Mouse (Mus musculus) erythroblast, adult 5-6 weeks (primary cell): ENCODE data around the gene Pum1. TPM values are rescaled to one million over a fixed set of nuclear protein-coding genes. Genes with fewer than 3 reads are reported as not detected.

ENCODE experiments used
- ATAC-seq: replicated peaks from 2 replicates; pipeline ENCODE4 v1.8.0; 2016; ENCODE audit warnings: moderate number of reproducible peaks, mild to moderate bottlenecking, moderate TSS enrichment, inconsistent platforms; ENCODE audit not compliant: poor library complexity, low FRiP score, severe bottlenecking
- total RNA-seq, 2 experiments: library from RNA; stranded (forward) in 1 of 2; stranded (reverse) in 1 of 2; fragments of 150-400 nt in 1 of 2; fragments of 200-764, 138-1000 nt in 1 of 2; gene quantifications; 2 replicates each; pipeline versions ENCODE4 v1.2.3 to v1.2.4; 2015 to 2017; ENCODE audit warnings: low replicate concordance in 2 of 2

Gene Pum1
- total RNA-seq, 2 experiments from 2014 or later = 166 to 245 TPM

DNA sequence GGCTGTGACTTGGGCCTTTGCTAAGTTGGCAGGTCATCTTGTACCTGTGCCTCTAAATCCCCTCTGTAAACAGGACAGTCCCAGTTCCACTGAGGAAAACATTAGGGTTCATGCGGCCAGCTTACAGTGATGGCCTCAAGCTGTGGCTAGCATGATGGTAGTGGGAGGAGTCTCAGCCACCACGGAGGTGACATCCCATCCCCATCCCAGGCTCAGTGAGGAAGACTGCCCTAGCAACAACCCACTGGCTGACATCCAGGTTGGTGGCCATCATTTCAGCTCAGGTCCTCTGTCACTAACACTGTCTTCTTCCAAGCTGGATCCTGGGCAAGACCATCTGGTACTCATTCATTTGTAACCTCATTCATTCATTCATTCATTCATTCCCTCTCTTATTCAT lies 141.2 kb downstream of the Pum1 start:
- ATAC-seq = no peak

DNA sequence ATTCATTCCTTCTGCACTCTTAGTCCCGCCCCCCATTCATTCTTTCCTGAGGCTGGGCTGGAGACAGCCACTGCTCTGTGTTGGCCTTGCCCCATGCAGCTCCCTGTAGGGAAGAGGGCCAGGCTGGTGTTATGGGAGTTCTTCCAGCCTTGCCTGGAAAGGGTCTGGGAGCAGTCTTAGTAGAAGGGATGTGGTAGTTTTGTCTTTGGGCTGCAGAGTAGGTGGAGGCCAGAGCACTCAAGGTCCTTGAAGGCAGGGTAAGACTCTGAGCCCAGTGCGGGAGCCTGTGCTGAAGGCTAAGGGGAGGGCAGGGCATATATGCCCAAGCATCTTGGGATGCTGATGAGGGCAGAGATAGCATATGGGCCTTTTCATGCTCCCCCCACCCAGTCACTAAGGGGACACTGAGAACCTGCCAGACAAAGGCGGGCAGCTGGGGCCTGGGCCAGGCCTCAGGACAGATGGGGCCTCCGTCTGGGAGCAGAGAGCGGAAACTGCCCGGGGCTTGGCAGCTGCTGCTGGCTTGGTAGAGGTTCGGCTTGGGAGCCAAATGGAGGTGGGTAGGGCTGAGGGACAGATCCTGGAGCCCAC lies 141.7 kb downstream of the Pum1 start:
- ATAC-seq = no peak

DNA sequence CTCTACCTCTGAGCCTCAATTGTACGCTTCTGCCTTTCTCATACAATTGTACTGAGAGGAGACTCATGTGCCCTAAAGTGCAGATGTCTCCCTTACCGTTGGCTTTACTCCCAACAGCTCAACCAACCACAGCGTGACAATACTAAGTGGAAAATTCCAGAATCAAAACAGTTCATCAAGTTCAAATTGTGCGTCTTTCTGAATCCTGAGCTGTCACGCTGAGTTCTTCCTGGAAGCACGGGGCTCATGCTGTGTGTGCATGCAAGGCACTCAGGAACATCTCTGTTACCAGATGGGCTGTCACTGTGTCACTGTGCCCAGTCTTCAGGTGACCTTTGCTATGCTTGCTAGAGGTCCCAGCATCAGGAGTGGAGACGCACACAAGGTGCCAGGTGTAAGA lies 142.6 kb downstream of the Pum1 start:
- ATAC-seq = no peak

DNA sequence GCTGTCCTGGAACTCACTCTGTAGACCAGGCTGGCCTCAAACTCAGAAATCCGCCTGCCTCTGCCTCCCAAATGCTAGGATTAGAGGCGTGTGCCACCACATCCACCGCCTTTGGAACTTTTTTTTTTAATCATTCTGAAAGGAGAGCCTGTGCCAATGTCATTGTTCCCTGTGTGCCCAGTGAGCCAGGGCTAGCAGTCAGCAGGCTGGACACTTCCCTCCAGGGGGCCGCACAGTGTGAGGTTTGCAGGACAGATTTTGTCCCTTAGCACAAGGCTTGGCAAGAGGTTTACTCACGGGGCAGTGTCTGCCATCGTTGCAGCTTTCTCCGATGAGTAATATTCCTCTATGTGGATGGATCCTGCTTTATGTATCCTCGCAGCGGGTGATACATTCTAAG lies 143.6 kb downstream of the Pum1 start:
- no peak for ATAC-seq

DNA sequence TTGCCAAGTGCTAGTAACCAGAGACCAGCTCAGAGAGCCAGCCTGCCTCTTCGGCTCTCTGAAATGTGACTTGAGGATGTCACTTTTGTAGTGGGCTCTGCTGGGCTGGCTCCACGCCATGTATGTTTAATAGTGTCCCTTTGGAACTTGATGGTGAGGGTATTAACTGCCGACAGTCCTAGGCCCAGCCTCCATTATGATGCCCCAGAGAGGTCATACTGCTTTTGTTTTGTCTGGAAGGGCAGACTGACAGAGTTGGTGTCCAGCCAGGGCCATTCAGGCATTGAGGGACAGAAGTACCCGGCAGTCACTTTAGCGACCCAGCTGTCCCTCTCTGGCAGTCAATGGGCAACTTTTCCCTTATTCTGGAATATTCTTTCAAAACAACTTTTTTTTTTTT lies 146.7 kb downstream of the Pum1 start:
- no peak for ATAC-seq

DNA sequence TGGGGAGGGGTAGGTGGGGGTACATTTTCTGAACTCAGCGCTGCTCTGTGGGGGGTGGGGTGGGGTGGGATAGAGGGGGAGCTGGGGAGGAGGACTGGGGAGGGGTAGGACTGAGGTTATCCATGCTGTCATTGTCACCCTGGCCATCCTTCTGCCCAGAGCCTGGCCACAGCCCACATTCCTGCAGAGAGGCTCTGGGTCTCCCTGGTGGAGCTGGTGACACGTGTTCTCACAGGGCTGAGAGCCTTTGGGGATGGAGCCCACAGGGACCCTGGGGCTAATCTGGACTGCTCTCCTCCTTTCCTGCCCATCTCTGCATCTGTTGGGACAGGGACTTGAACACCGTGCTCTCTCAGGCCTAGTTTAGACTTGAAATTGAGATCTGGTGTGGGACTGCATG lies 147.7 kb downstream of the Pum1 start:
- no peak for ATAC-seq

DNA sequence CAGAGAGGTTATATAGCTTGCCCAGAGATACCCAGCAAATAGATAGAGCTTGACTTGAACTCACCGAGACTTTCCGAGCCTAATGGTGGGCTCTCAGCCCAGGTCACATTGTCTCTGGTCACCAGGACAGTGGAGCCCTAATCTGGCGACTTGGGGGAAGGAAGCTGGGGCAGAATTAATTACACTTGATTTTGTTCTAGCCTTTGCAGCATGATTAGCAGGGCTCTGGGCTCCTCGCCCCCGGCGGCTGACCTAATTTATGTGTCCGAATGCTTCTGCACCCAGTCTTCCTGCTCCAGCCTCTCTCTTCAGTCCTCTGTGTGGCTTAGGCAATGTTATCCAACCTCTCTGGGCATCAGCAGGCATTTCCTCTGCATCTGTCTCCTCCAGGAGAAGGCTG lies 148.3 kb downstream of the Pum1 start:
- ATAC-seq = no peak

DNA sequence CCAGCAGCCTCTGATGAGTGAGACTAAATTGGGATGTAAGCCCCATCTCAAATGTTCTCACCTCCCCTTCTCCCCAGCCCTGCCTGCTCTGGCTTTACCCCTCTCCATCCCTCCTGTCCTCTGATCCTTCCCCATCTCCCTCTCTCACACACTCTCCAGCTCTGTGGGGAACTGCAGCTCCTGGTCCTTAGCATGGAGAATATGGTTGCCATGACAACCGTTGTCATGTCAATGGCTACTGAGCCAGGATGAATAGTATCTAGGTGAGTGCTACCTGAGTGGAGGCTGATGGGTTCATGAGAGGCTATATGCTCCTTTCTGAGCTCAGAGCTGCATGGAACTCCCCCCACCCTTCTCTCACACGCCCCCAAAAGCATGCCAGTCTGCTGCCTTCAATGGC lies 150.8 kb downstream of the Pum1 start:
- ATAC-seq = no peak

DNA sequence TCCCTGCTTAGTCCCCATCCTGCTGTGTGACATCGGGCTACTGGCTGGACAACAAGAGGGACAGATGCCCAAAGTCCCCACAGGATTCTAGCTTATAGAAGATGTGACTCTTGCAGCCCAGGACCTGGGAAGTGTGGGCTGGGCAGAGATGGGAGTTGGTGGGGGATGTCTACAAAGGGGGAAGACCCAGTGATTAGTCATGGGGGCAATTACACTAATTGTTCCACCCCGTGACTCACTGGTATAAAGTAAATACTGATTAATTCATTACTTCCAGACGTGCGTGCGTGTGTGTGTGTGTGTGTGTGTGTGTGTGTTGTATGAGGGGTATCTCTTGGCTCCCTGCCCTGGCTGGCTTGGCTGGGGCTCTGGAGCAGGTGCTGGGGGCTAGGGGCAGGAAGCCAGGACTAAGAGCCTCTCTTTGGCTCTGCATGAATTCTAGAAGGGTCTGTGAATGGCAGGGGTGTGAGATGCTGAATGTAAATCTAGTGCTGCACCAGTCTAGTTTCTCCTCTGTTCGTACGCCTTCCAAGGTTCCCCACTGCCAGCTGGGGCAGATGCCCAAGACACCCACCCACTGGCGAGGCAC lies 151.7 kb downstream of the Pum1 start:
- no peak for ATAC-seq

DNA sequence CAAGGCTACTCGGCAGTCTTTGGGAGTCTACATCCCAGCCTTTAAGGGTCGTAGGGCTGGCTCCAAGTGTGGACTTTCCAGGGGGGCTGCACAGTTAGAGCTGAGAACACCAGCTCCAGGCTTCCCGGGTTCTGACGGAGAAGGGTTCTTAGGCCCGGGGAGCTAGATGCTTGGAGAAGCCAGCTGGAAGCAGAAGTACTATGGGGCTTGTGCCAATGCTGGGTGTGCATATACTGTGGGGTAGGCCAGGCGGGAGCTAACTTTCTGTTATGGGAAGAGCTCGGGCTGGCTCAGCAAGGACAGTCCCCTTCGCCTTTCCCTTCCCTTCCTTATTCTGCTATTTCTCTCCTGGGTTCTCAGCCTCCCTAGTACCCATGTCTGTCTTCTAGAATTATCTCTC lies 152.7 kb downstream of the Pum1 start:
- no peak for ATAC-seq

DNA sequence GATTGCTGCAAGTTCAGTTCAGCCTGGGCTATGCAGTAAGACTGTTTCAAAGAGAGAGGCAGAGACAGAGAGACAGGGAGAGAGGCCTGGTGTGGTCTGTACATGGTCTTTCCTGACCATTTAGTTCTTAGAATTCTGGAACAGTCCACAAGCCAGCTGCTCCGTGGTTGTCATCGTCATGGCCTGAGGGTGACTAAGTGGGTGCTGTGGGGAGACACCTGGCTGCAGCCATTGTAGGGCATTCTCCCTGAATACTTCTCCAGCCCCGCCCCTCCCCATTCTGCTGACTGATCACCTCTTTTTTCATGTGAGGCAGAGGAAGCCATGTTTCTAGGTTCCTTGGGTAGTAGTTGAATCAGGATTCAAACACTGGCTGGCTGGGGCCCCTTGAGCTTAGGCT lies 156.7 kb downstream of the Pum1 start:
- no peak for ATAC-seq

DNA sequence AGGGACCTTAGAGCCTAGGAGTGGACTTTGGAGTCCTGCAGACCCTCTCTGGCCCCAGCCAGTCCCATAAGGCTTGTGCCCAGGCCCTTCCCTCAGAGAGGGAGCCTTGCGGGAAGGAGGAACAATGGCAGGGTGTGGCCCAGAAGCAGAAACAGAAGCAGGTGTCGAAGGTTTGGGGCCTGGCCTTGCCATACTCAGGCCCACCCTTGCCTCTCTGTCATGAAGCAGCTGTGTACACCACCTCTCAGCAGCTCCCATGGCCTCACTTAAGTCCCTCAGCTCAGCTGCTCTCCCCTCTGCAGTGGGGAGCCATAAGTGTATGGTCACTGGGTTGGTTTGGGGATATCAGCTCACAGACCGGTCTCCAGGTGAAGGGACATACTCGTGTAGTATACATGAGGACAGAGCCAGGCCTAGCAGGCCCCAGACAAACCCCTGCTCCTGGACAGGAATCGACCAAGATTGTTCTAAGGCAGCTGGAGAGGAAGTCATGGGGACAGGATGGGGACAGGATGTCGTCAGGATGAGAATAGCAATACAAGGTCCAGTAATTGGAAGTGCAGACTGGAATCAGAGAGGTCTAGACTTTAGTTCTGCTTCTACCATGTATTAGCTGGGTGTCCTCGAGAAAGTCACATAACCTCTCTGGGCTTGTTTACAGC lies 157.6 kb downstream of the Pum1 start:
- ATAC-seq = no peak

DNA sequence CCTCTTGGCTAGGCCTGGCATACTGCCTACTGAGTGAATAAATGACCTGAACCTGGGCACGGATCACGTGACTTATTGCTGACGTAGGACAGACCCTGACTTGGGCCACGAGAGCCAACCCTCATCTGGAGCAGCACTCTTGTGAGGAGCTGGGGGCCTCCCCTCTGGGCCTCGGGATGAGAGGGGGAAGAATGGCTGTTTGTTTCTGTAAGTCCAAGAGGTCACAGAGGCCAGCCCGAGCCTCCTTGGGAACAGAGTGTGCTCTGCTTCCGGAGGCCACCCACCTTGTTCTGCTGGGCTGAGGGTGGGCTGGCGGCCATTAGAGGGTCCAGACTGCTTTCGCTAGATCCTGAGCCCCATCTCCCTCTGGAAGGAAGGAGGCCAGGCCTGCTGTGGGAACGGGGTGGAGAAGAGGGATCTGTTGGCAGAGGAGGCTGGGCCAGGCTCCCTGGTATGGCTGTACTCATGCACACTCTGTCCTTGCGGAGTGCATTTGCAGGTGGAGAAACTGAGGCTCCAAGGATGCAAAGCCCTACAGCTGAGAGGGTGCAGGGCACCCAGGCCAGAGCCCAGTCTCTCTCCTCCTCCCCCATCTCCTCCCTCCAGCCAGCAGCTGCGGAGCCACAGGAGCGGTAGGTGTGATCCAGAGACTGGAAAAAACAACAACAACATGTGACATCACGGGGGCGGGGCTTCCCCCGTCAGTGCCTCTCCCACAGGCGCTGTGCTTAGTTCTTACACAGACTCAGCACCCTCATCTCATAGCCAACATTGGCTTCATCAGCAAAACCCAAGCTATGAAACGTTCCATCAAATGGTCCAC lies 165.9 kb downstream of the Pum1 start:
- 0 out of 2 replicates have a peak, but pooled peaks have one; percentile 36 for ATAC-seq

Other genes starting within 250 kb of the Pum1 start
- not detected in 2 replicates for gene Nkain1, start 89.1 kb upstream of the Pum1 start, total RNA-seq (2015; ENCODE audit: low replicate concordance)
- gene Nkain1, start 89.1 kb upstream of the Pum1 start, total RNA-seq (2017; ENCODE audit: low replicate concordance) = not detected in 2 replicates
- gene Sdc3, start 129.2 kb downstream of the Pum1 start, total RNA-seq (2015; ENCODE audit: low replicate concordance) = 6.1 and 24.7 TPM in 2 replicates
- gene Sdc3, start 129.2 kb downstream of the Pum1 start, total RNA-seq (2017; ENCODE audit: low replicate concordance) = 4.7 and 13.3 TPM in 2 replicates
- gene Laptm5, start 249.8 kb downstream of the Pum1 start, total RNA-seq (2015; ENCODE audit: low replicate concordance) = 171 and 179 TPM in 2 replicates
- 42.5 and 62.7 TPM in 2 replicates for gene Laptm5, start 249.8 kb downstream of the Pum1 start, total RNA-seq (2017; ENCODE audit: low replicate concordance)